Mouse (Mus musculus) midbrain, embryonic 14.5 days (tissue): ENCODE measurements around the gene Wwp2. TPM values are rescaled to one million over a fixed set of nuclear protein-coding genes. Genes with fewer than 3 reads are reported as not detected.
"Not testable (repeated sequence)": the region's sequence is repeated elsewhere in the genome, so short reads cannot be mapped to it uniquely, and the experiment has no call there.

Experiments
- ATAC-seq: fragments of 200-750 bp; cut with Nextera tagmentation; 2 replicates; pipeline ENCODE4 v1.8.0; 2017; ENCODE audit warnings: moderate number of reproducible peaks, moderate library complexity; ENCODE audit not compliant: low FRiP score, low TSS enrichment
- DNase-seq: peaks from one replicate; pipeline ENCODE4 v3.0.0-alpha.2; 2015
- H3K27ac ChIP-seq: fragments of 300-500 bp; sonication (generic); replicated peaks from 2 replicates; pipeline ENCODE4 v1.5.1; 2014; ENCODE audit warnings: mild to moderate bottlenecking, low read depth, low read length, moderate library complexity
- H3K27me3 ChIP-seq: fragments of 300-500 bp; sonication (generic); 2 replicates; pipeline ENCODE4 v1.6.1; 2014; ENCODE audit warnings: low read length, control low read depth, mixed read lengths; ENCODE audit not compliant: control insufficient read depth, insufficient read depth
- H3K36me3 ChIP-seq: fragments of 300-500 bp; sonication (generic); 2 replicates; pipeline ENCODE4 v1.6.1; 2014; ENCODE audit warnings: low read length, control low read depth; ENCODE audit not compliant: control insufficient read depth, insufficient read depth
- H3K4me1 ChIP-seq: fragments of 300-500 bp; sonication (generic); 2 replicates; pipeline ENCODE4 v1.6.1; 2014; ENCODE audit warnings: mild to moderate bottlenecking, antibody characterized with exemption, low read length, control low read depth; ENCODE audit not compliant: control insufficient read depth, insufficient read depth
- H3K4me2 ChIP-seq: fragments of 300-500 bp; sonication (generic); 2 replicates; pipeline ENCODE4 v1.6.1; 2014; ENCODE audit warnings: mild to moderate bottlenecking, low read length, moderate library complexity
- H3K4me3 ChIP-seq: fragments of 300-500 bp; sonication (generic); replicated peaks from 2 replicates; pipeline ENCODE4 v1.5.1; 2014; ENCODE audit warnings: low read depth, low read length
- H3K9ac ChIP-seq: fragments of 300-500 bp; sonication (generic); replicated peaks from 2 replicates; pipeline ENCODE4 v1.6.1; 2014; ENCODE audit warnings: mild to moderate bottlenecking, low read length, moderate library complexity
- H3K9me3 ChIP-seq: fragments of 300-500 bp; sonication (generic); 2 replicates; pipeline ENCODE4 v1.6.1; 2016; ENCODE audit warnings: low read length, control low read depth, mixed read lengths; ENCODE audit not compliant: control insufficient read depth
- WGBS: fragments of 180-500 bp; shearing (Covaris S2); extraction: QIAGEN DNeasy Blood & Tissue Kit; methylation state at CpG from one replicate; pipeline ENCODE4 v1.1.7; 2014; 5-methylcytosine and 5-hydroxymethylcytosine counted together
- polyA plus RNA-seq: library from polyadenylated mRNA; unstranded; fragments of >200 nt; fragmentation: Nextera tagmentation; extraction: Ambion mirVana; gene quantifications from 2 replicates; pipeline ENCODE4 v1.2.1, GENCODE M21; 2014

Gene Wwp2
- polyA plus RNA-seq, 1 experiment from 2014 or later, result 50.5 TPM

DNA sequence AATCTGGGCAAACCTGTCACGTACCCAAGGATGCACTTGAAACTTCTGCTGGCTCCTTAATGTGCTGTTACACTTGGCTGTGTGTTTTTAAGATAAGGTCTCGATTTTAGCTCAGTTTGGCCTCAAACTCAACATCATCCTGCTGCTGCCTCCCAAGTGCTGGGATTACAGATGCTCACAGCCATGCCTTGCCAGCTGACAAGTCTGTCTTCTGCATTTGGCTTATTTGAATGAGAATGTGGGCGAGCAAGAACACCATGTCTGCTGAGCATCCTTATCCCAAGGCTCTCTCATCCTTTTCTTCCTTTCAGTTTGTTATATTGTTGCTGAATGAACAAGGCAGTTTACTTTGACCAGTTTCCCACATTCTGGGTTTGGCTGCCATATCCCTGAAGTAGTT is 39.4 kb downstream of the Wwp2 start:
- no peaks in the 10 kb centered on the region for H3K27me3 ChIP-seq
- H3K4me1 ChIP-seq, result no peaks in the 10 kb centered on the region
- no peak for DNase-seq
- H3K4me2 ChIP-seq, result no peak overlapping the region
- no peak for ATAC-seq
- peaks cover 34% of the 10 kb centered on the region for H3K36me3 ChIP-seq
- no peak overlapping the region for H3K9ac ChIP-seq
- WGBS, result 87% methylated on average over 3 of the region's 3 CpGs
- H3K9me3 ChIP-seq, result no peaks in the 10 kb centered on the region
- H3K4me3 ChIP-seq, result no peak overlapping the region
- H3K27ac ChIP-seq, result no peak overlapping the region

DNA sequence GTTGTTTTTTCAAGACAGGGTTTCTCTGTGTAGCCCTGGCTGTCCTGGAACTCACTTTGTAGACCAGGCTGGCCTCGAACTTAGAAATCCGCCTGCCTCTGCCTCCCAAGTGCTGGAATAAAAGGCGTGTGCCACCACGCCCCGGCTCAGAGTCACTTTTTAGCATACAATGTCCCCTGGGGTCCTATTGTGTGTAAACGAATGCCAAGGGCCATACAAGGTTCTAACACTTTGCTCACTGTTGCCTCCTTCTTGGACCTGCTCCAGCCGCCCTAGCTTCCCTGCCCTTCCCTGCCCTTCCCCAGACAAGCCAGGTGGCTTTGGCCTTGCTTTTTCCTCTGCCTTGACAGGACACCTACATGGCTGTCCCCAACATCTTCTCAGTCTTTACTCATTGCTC is 40.6 kb downstream of the Wwp2 start:
- H3K27ac ChIP-seq, H3K9me3 ChIP-seq, H3K4me1 ChIP-seq, H3K4me2 ChIP-seq, DNase-seq, H3K27me3 ChIP-seq, H3K4me3 ChIP-seq, ATAC-seq, H3K9ac ChIP-seq: not testable (repeated sequence)
- WGBS, result 93% methylated on average over 7 of the region's 7 CpGs
- H3K36me3 ChIP-seq, result peaks cover 26% of the 10 kb centered on the region

DNA sequence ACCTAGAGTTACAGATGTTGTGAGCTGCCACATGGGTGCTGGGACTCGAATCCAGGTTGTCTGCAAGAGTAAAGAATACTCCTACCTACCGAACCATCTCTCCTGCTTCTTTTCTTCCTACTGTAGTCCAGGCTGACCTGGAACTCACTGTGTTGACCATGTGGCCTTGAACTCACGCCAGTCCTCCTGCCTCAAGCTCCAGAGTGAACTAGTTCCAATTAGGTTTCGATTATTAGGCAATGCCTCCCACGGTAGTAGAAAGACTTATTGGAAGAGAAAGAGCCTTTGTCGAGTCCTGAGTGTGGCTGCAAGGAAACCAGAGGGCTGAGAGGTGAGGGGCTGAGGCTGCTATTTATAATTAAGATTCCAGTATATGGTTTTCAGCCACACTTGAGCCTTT is 42.6 kb downstream of the Wwp2 start:
- Histone ChIP-seq H3K27ac (no peak overlapping the region), H3K9me3 (no peaks in the 10 kb centered on the region), H3K4me2 (no peak overlapping the region), H3K4me3 (no peak overlapping the region), H3K27me3 (no peaks in the 10 kb centered on the region), H3K9ac (no peak overlapping the region), H3K4me1 (no peaks in the 10 kb centered on the region), H3K36me3 (peaks cover 22% of the 10 kb centered on the region; the same call in 1 of the 2 replicates)
- no peak for ATAC-seq
- WGBS, result 91% methylated on average over 6 of the region's 6 CpGs
- DNase-seq, result no peak

DNA sequence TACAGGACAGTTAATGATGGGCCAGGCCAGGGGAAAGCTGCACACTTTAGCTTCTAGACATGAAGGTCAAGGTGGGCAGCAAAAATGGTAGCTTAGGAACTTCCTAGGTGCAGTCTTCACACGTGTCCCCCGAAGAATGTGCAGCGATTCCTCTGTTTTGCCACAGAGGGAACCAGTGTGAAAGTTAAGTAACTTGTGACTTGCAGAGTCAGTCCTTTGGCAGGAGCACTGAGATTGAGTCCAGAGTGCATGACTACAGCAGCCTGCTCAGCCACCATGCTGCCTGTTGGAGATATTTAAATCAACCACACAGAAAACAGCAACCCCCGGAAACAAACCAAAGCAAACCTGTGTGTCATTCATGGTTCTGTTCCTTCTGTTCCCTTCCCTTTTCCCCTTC is 44.3 kb downstream of the Wwp2 start:
- H3K4me2 ChIP-seq, result no peak overlapping the region
- H3K4me3 ChIP-seq, result no peak overlapping the region
- DNase-seq (no peak), ATAC-seq (no peak)
- 98% methylated on average over 4 of the region's 4 CpGs for WGBS
- no peaks in the 10 kb centered on the region for H3K27me3 ChIP-seq
- no peaks in the 10 kb centered on the region for H3K9me3 ChIP-seq
- H3K4me1 ChIP-seq, result no peaks in the 10 kb centered on the region
- peaks cover 30% of the 10 kb centered on the region for H3K36me3 ChIP-seq
- no peak overlapping the region for H3K9ac ChIP-seq
- H3K27ac ChIP-seq, result no peak overlapping the region

DNA sequence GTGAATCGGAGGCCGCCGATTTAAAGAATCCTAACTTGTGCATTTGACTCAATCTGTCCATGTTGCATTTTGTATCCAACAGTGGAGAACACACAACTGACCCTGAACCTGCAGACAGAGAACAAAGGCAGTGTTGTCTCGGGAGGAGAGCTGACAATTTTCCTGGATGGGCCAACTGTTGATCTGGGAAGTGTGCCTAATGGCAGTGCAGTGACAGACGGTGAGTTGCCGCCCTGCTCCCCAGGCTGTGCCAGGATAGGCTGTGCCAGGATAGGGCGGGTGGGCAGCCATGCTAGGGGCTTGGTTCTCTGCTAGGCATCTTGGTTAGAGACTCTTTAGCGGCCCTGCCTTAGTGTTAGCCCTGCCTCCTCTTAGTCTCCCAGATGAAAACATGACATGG is 47.1 kb downstream of the Wwp2 start:
- Histone ChIP-seq H3K9ac (no peak overlapping the region), H3K36me3 (peaks cover 26% of the 10 kb centered on the region), H3K27ac (no peak overlapping the region), H3K4me1 (no peaks in the 10 kb centered on the region), H3K4me3 (no peak overlapping the region), H3K27me3 (no peaks in the 10 kb centered on the region), H3K9me3 (no peaks in the 10 kb centered on the region), H3K4me2 (no peak overlapping the region)
- DNase-seq (peak; percentile 17), ATAC-seq (no peak)
- WGBS, result 83% methylated on average over 8 of the region's 8 CpGs

DNA sequence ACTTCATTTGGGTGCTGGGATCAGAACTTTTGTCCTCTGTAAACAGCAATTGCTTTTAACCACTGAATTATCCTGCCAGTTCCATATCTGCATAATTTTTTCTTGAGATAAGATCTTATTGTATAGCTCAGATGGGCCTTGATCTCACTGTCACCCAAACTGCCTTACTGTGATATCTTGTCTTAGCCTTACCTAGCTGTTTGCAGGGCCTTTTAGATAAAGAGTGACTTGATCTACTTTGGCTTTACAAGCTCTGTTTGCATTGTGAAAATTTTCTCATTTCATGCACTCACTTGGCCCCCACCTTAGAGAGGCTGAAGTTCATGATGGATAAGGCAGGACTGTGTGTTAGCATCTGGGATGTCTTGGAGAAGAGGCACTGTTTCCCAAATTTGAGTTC is 48.8 kb downstream of the Wwp2 start:
- H3K4me2 ChIP-seq, result no peak overlapping the region
- ATAC-seq, result no peak
- H3K9ac ChIP-seq, result no peak overlapping the region
- no peak for DNase-seq
- H3K4me1 ChIP-seq, result no peaks in the 10 kb centered on the region
- H3K36me3 ChIP-seq, result peaks cover 21% of the 10 kb centered on the region
- no peak overlapping the region for H3K27ac ChIP-seq
- no peaks in the 10 kb centered on the region for H3K27me3 ChIP-seq
- H3K4me3 ChIP-seq, result no peak overlapping the region
- no peaks in the 10 kb centered on the region for H3K9me3 ChIP-seq

DNA sequence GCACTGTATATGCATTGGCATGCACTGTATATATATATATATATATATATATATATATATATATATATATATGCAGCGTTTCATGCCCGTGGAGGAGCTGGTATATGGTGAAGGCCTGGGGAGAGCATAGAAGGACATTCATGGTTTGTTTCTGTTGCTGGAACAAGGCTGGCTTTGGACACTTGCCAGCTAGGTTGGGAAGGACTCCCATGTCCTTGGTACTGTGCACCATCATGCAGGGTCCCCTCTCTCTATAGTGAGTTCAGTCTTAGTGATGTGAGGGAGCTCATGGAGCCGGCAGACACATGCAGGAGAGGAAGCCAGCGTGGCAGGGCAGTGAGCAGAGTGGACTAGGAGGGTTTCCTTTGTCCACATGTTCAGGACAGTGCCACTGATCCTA is 52.4 kb downstream of the Wwp2 start:
- ATAC-seq (no peak), DNase-seq (no peak)
- H3K9me3 ChIP-seq, result no peaks in the 10 kb centered on the region
- 90% methylated on average over 4 of the region's 4 CpGs for WGBS
- H3K27me3 ChIP-seq, result no peaks in the 10 kb centered on the region
- no peak overlapping the region for H3K4me2 ChIP-seq
- no peaks in the 10 kb centered on the region for H3K4me1 ChIP-seq
- H3K27ac ChIP-seq, result no peak overlapping the region
- H3K36me3 ChIP-seq, result peaks cover 12% of the 10 kb centered on the region
- no peak overlapping the region for H3K4me3 ChIP-seq
- no peak overlapping the region for H3K9ac ChIP-seq

DNA sequence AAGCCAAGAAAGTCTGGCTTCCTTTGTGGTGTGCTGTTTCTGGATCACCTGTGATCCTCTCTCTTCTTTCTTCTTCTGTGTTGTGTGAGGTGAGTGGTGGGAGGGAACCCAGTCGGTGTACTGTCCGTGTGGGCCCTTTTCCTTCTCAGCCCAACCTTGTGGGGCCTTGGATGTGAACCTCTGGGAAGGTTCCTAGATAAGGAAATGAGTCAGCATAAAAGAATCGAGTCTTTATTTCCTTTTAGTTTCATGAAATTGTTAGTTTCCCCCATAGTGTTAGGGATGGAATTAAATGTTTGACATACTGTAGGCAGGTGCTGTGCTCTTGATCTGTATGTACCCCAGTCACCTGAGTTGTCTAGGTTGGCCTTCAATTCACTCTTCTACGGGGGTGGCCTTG is 52.9 kb downstream of the Wwp2 start:
- 89% methylated on average over 4 of the region's 4 CpGs for WGBS
- no peak overlapping the region for H3K9ac ChIP-seq
- peaks cover 8% of the 10 kb centered on the region for H3K36me3 ChIP-seq
- H3K27ac ChIP-seq, result no peak overlapping the region
- H3K27me3 ChIP-seq, result no peaks in the 10 kb centered on the region
- no peaks in the 10 kb centered on the region for H3K4me1 ChIP-seq
- no peaks in the 10 kb centered on the region for H3K9me3 ChIP-seq
- ATAC-seq (no peak), DNase-seq (no peak)
- H3K4me3 ChIP-seq, result no peak overlapping the region
- no peak overlapping the region for H3K4me2 ChIP-seq

DNA sequence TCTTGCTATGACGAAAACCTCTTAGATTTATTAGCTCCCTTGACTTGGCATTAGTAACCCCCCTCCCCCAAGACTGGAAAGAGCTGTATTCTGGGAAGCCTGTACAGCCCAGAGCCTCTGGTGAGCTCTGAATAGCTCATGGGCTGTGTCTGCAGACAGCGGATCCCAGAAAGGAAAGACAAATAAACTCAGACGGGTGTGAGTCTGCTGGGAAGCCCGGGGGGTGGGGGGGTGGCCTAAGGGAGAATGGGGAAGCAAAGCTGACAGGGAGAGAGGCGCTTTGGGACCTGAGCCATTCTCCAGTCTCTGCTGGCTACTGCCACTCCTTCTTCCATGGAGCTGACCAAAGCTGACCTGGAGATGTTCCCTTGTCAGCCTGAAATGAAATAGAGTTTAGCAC is 53.8 kb downstream of the Wwp2 start:
- WGBS, result 51% methylated on average over 5 of the region's 5 CpGs
- no peaks in the 10 kb centered on the region for H3K9me3 ChIP-seq
- no peaks in the 10 kb centered on the region for H3K4me1 ChIP-seq
- no peak for DNase-seq
- H3K27me3 ChIP-seq, result no peaks in the 10 kb centered on the region
- H3K36me3 ChIP-seq, result peaks cover 7% of the 10 kb centered on the region; the same call in 1 of the 2 replicates
- H3K27ac ChIP-seq, result 0 out of 2 replicates have a peak overlapping the region, but pooled peaks have one; percentile 15
- H3K4me2 ChIP-seq, result no peak overlapping the region
- no peak for ATAC-seq
- no peak overlapping the region for H3K4me3 ChIP-seq
- H3K9ac ChIP-seq, result no peak overlapping the region
